Mouse (Mus musculus) thymus, postnatal 4 days (tissue): ENCODE results near the gene Zfp300.

Source experiments
- DNase-seq: peaks from one replicate; pipeline ENCODE4 v3.0.0; 2021

Zfp300 gene

GRCm38 (mm10) chrX:21088983-21089866, at the start of gene Zfp300:
TSS of gene Zfp300 (minus strand) at chrX:21089527.
- DNase-seq: peak; percentile 74

- no peak for DNase-seq
These were observed 26.2 kb upstream of the Zfp300 start, which contains the start of gene Ssxa1 for GRCm38 (mm10) chrX:21115520-21115919. TSS of gene Ssxa1 (plus strand) at chrX:21115820.

GRCm38 (mm10) chrX:21089867-21090239, 526 bp upstream of the Zfp300 start:
- no peak for DNase-seq

DNA sequence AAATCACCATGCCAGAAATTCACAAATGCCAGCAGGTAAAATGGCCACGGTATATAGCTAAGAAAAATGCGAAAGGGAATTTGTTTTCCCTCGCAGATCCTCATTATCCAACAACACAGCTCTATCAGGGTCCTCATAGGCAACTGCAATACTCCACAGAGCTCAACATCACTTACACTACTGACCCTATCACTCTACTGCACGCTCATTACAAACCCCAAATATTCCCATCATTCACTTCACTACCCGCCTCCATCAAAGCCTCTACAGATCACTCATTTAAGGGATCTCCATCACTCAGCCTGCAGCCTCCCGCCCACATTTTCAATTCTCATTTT, 713 bp downstream of the Zfp300 start:
- DNase-seq: no peak

DNA sequence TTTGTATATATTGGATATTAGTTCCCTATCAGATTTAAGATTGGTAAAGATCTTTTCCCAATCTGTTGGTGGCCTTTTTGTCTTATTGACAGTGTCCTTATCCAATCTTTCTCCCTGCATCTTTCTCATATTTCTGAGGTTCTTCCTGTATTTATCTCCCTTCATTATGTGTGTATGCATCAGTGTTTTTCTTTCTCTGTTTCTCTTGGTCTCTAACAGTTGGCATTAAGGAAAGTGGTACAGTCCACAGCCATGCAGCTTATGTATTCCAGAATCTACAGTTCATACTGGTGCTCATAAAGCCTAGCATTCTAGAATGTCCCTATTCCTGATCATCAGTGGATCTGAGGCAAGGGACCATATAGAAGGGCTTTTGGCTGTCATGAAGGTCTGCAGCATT, 21.2 kb downstream of the Zfp300 start, which contains the start of gene Spaca5:
Spaca5 (plus strand) TSS at position 301 of the 400 bp plus-strand sequence.
- DNase-seq: no peak

DNA sequence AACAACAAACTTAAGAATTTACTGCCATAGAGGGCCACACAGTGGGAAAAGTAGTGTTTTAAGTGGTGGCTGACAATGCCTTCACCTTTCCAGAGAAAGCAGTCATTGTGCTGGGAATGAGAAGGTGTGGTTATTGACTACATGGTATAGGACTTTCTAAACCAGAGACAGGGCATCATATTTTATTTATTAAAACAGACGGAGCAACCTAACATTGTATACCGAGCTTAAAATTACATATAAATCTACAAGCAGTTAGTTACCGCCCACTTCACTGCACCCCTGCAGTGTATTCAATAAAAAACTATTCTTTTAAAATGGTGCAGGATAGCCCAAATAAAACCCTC, 26.8 kb downstream of the Zfp300 start:
- no peak for DNase-seq

GRCm38 (mm10) chrX:21061866-21062543, 27.3 kb downstream of the Zfp300 start, which contains the start of gene Zfp182:
TSS of gene Zfp182 (minus strand) at chrX:21062316.
- DNase-seq: peak; percentile 77

DNA sequence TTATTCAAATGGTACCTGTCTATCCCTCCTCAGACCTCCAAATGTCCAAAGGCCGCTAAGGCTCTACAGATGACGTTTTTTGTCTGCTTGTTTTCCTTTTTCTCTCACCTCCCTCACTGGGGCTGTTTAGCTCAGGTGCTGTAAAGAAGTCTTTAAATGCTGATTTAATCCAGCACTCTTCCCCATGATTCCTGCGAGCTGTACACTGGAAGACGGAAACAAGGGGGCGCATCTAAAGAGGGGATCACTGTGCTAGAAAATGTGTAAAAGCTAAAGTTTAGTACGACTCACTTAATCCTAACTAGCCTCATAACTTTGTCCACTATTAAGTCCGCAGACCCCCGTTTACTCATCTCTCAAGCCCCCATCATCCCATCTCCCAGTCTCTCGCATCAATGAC, 27.9 kb downstream of the Zfp300 start:
- no peak for DNase-seq
